Mouse (Mus musculus) limb, embryonic 11.5 days (tissue): Measurements from ENCODE around the gene Stx8. TPM values are rescaled to one million over a fixed set of nuclear protein-coding genes. Genes with fewer than 3 reads are reported as not detected.

Experiments
- ATAC-seq: fragments of 200-750 bp; cut with Nextera tagmentation; 2 replicates; pipeline ENCODE4 v1.8.0; 2017; ENCODE audit warnings: low read depth; ENCODE audit not compliant: insufficient number of reproducible peaks, low FRiP score, low TSS enrichment
- DNase-seq: peaks from one replicate; pipeline ENCODE4 v3.0.0-alpha.2; 2015; ENCODE audit warnings: low spot score
- H3K27ac ChIP-seq: fragments of 300-500 bp; sonication (generic); replicated peaks from 2 replicates; pipeline ENCODE4 v1.5.1; 2014; ENCODE audit warnings: low read depth, mild to moderate bottlenecking, low read length
- H3K27me3 ChIP-seq: fragments of 300-500 bp; sonication (generic); 2 replicates; pipeline ENCODE4 v1.6.1; 2014; ENCODE audit warnings: mild to moderate bottlenecking, low read length, mixed read lengths; ENCODE audit not compliant: control insufficient read depth, insufficient read depth
- H3K36me3 ChIP-seq: fragments of 300-500 bp; sonication (generic); 2 replicates; pipeline ENCODE4 v1.6.1; 2014; ENCODE audit warnings: mild to moderate bottlenecking, low read length, moderate library complexity, mixed read lengths; ENCODE audit not compliant: control insufficient read depth, insufficient read depth
- H3K4me1 ChIP-seq: fragments of 300-500 bp; sonication (generic); 2 replicates; pipeline ENCODE4 v1.6.1; 2014; ENCODE audit warnings: low read length, mixed read lengths; ENCODE audit not compliant: control insufficient read depth, insufficient read depth
- H3K4me2 ChIP-seq: fragments of 300-500 bp; sonication (generic); 2 replicates; pipeline ENCODE4 v1.6.1; 2014; ENCODE audit warnings: low read depth, mild to moderate bottlenecking, moderate library complexity; ENCODE audit not compliant: severe bottlenecking
- H3K4me3 ChIP-seq: fragments of 300-500 bp; sonication (generic); 2 replicates; pipeline ENCODE4 v1.5.1; 2014; ENCODE audit warnings: low read depth, low read length
- H3K9ac ChIP-seq: fragments of 300-500 bp; sonication (generic); 2 replicates; pipeline ENCODE4 v1.6.1; 2014; ENCODE audit warnings: mild to moderate bottlenecking, low read length
- H3K9me3 ChIP-seq: fragments of 300-500 bp; sonication (generic); 2 replicates; pipeline ENCODE4 v1.6.1; 2016; ENCODE audit warnings: low read length; ENCODE audit not compliant: control insufficient read depth
- WGBS: fragments of 180-500 bp; shearing (Covaris S2); extraction: QIAGEN DNeasy Blood & Tissue Kit; methylation state at CpG from one replicate; pipeline ENCODE4 v1.1.7; 2014; 5-methylcytosine and 5-hydroxymethylcytosine counted together
- polyA plus RNA-seq: library from polyadenylated mRNA; unstranded; fragments of >200 nt; fragmentation: Nextera tagmentation; extraction: Ambion mirVana; gene quantifications from 2 replicates; pipeline ENCODE4 v1.2.1, GENCODE M21; 2014

Gene Stx8
- polyA plus RNA-seq, 1 experiment from 2014 or later = 49.8 TPM

GRCm38 (mm10) chr11:68215206-68215912, 249.4 kb downstream of the Stx8 start:
- DNase-seq (peak; percentile 63), ATAC-seq (0 out of 2 replicates have a peak, but pooled peaks have one; percentile 37)
- H3K4me3 ChIP-seq = no peak overlapping the region
- no peaks in the 10 kb centered on the region for H3K9me3 ChIP-seq
- 38% methylated on average over 6 of the region's 6 CpGs for WGBS
- H3K27me3 ChIP-seq = no peaks in the 10 kb centered on the region
- 0 out of 2 replicates have a peak overlapping the region, but pooled peaks have one; percentile 36 for H3K27ac ChIP-seq
- H3K4me2 ChIP-seq = no peak overlapping the region
- H3K36me3 ChIP-seq = no peaks in the 10 kb centered on the region
- H3K4me1 ChIP-seq = peaks cover 59% of the 10 kb centered on the region
- H3K9ac ChIP-seq = no peak overlapping the region

GRCm38 (mm10) chr11:68216041-68216440, 250.0 kb downstream of the Stx8 start:
- DNase-seq (no peak), ATAC-seq (no peak)
- Histone ChIP-seq H3K27me3 (no peaks in the 10 kb centered on the region), H3K9ac (no peak overlapping the region), H3K4me2 (no peak overlapping the region), H3K36me3 (no peaks in the 10 kb centered on the region), H3K9me3 (no peaks in the 10 kb centered on the region), H3K4me3 (no peak overlapping the region), H3K27ac (no peak overlapping the region), H3K4me1 (peaks cover 63% of the 10 kb centered on the region)
- WGBS = 81% methylated on average over 11 of the region's 11 CpGs

GRCm38 (mm10) chr11:68220733-68221132, 254.7 kb downstream of the Stx8 start:
- DNase-seq = peak; percentile 80
- no peak for ATAC-seq

GRCm38 (mm10) chr11:68222209-68222608, 256.2 kb downstream of the Stx8 start:
- DNase-seq (no peak), ATAC-seq (no peak)
- Histone ChIP-seq H3K4me1 (peaks cover 28% of the 10 kb centered on the region), H3K9me3 (no peaks in the 10 kb centered on the region), H3K27ac (no peak overlapping the region), H3K4me2 (no peak overlapping the region), H3K27me3 (no peaks in the 10 kb centered on the region), H3K9ac (no peak overlapping the region), H3K36me3 (no peaks in the 10 kb centered on the region), H3K4me3 (no peak overlapping the region)
- 91% methylated on average over 7 of the region's 7 CpGs for WGBS

More at GRCm38 (mm10) chr11:68220733-68221132, 254.7 kb downstream of the Stx8 start:
- WGBS = 26% methylated on average over 4 of the region's 4 CpGs
- H3K4me2 ChIP-seq = no peak overlapping the region
- no peak overlapping the region for H3K4me3 ChIP-seq
- peaks cover 36% of the 10 kb centered on the region for H3K4me1 ChIP-seq
- no peaks in the 10 kb centered on the region for H3K36me3 ChIP-seq
- no peaks in the 10 kb centered on the region for H3K27me3 ChIP-seq
- no peak overlapping the region for H3K9ac ChIP-seq
- H3K27ac ChIP-seq = no peak overlapping the region
- no peaks in the 10 kb centered on the region for H3K9me3 ChIP-seq

GRCm38 (mm10) chr11:68223143-68223542, 257.1 kb downstream of the Stx8 start:
- no peaks in the 10 kb centered on the region for H3K27me3 ChIP-seq
- H3K36me3 ChIP-seq = no peaks in the 10 kb centered on the region
- H3K9me3 ChIP-seq = no peaks in the 10 kb centered on the region
- peaks cover 26% of the 10 kb centered on the region for H3K4me1 ChIP-seq
- H3K4me3 ChIP-seq = no peak overlapping the region
- ATAC-seq = no peak
- no peak overlapping the region for H3K27ac ChIP-seq
- H3K9ac ChIP-seq = no peak overlapping the region
- no peak for DNase-seq
- no peak overlapping the region for H3K4me2 ChIP-seq
- 59% methylated on average over 13 of the region's 13 CpGs for WGBS

- ATAC-seq = no peak
- H3K27me3 ChIP-seq = no peaks in the 10 kb centered on the region
- no peaks in the 10 kb centered on the region for H3K9me3 ChIP-seq
- H3K9ac ChIP-seq = 0 out of 2 replicates have a peak overlapping the region, but pooled peaks have one; percentile 9
- WGBS = 74% methylated on average over 5 of the region's 5 CpGs
- peaks cover 8% of the 10 kb centered on the region for H3K4me1 ChIP-seq
- H3K36me3 ChIP-seq = no peaks in the 10 kb centered on the region
- DNase-seq = no peak
- no peak overlapping the region for H3K27ac ChIP-seq
- no peak overlapping the region for H3K4me2 ChIP-seq
- no peak overlapping the region for H3K4me3 ChIP-seq
These were observed 260.7 kb downstream of the Stx8 start for GRCm38 (mm10) chr11:68226654-68227057.

GRCm38 (mm10) chr11:68227837-68228236, 261.8 kb downstream of the Stx8 start:
- no peaks in the 10 kb centered on the region for H3K27me3 ChIP-seq
- ATAC-seq (no peak), DNase-seq (no peak)
- WGBS = 89% methylated on average over 6 of the region's 6 CpGs
- H3K9me3 ChIP-seq = no peaks in the 10 kb centered on the region
- H3K4me1 ChIP-seq = peaks cover 8% of the 10 kb centered on the region
- H3K4me2 ChIP-seq = no peak overlapping the region
- H3K27ac ChIP-seq = no peak overlapping the region
- H3K4me3 ChIP-seq = no peak overlapping the region
- no peaks in the 10 kb centered on the region for H3K36me3 ChIP-seq
- no peak overlapping the region for H3K9ac ChIP-seq

- DNase-seq (peak; percentile 55), ATAC-seq (no peak)
- no peak overlapping the region for H3K4me3 ChIP-seq
- H3K9me3 ChIP-seq = no peaks in the 10 kb centered on the region
- H3K36me3 ChIP-seq = no peaks in the 10 kb centered on the region
- H3K27ac ChIP-seq = no peak overlapping the region; the same call in 1 of the 2 replicates
- H3K9ac ChIP-seq = no peak overlapping the region; the same call in 1 of the 2 replicates
- WGBS = 39% methylated on average over 18 of the region's 18 CpGs
- H3K4me1 ChIP-seq = peaks cover 8% of the 10 kb centered on the region
- H3K27me3 ChIP-seq = no peaks in the 10 kb centered on the region
- H3K4me2 ChIP-seq = no peak overlapping the region
These were observed 263.1 kb downstream of the Stx8 start for GRCm38 (mm10) chr11:68228941-68229665.
